8 mouse cellular contexts compared by ENCODE assay signal in genomic region chr7:45299752-45300151, GRCm38 (mm10). TPM values are rescaled to one million over a fixed set of nuclear protein-coding genes. Genes with fewer than 3 reads are reported as not detected.
DNase-seq lines count a peak whose midpoint lies in the region; ATAC-seq and TF ChIP-seq lines count a peak whose summit lies in the region.

No protein-coding gene starts in this region.

- ATAC-seq in Patski = no peak
- ATAC-seq in embryonic facial prominence, embryonic 15.5 days (ENCODE audit: insufficient number of reproducible peaks, low FRiP score, low TSS enrichment, low read depth) = peak; percentile 79
- ATAC-seq in heart, embryonic 14.5 days (ENCODE audit: insufficient number of reproducible peaks, insufficient read depth, low FRiP score, low read depth) = peak; percentile 82
- peak; percentile 84 for ATAC-seq in kidney, postnatal 0 days (replicated peaks; ENCODE audit: low FRiP score, low read depth)

- DNase-seq in 416B (ENCODE audit: low read depth) (peak; percentile 90), Patski (ENCODE audit: low read depth, low spot score) (no peak)
- peak; percentile 87 for DNase-seq in kidney, postnatal 0 days (ENCODE audit: low spot score)
- DNase-seq in liver, adult 2 months (ENCODE audit: extremely low read depth, low read depth, low spot score) = peak; percentile 66
- DNase-seq in naive thymus-derived CD4-positive, alpha-beta T cell, adult 2 months (ENCODE audit: low read depth) = peak; percentile 76
- peak; percentile 79 for DNase-seq in telencephalon, adult 2 months (ENCODE audit: low read depth, low spot score)

- CTCF ChIA-PET in Patski (lab: Charles Lee) = interaction anchor here (0.9 to 5.7 kb wide), 12 partner anchors 8 to 137 kb away, joined by 3 to 44 read pairs (median 6); partner anchors contain the start of genes Kcna7, Slc17a7 and Slc6a21

- peak; percentile 60 for TF ChIP-seq CTCF in Patski (IDR thresholded peaks at IDR 0.05)
- TF ChIP-seq CTCF in kidney, postnatal 0 days (IDR thresholded peaks at IDR 0.05; ENCODE audit: low read depth) = peak; percentile 89
- TF ChIP-seq CTCF in liver, adult 2 months (IDR thresholded peaks at IDR 0.05; ENCODE audit: low read depth, low read length) = peak; percentile 76

- POLR2A ChIA-PET in Patski (lab: Charles Lee) = no interaction called here

- peaks cover 18% of the 10 kb centered on the region for H3K27me3 ChIP-seq in Patski
- H3K27me3 ChIP-seq in embryonic facial prominence, embryonic 15.5 days = no peaks in the 10 kb centered on the region
- H3K27me3 ChIP-seq in heart, embryonic 14.5 days (ENCODE audit: control insufficient read depth, insufficient read depth, low read length) = no peaks in the 10 kb centered on the region
- no peaks in the 10 kb centered on the region for H3K27me3 ChIP-seq in kidney, postnatal 0 days (ENCODE audit: insufficient read depth, low read length)
- H3K27me3 ChIP-seq in liver, adult 2 months (ENCODE audit: control insufficient read depth, insufficient read depth, low read length) = no peaks in the 10 kb centered on the region

- WGBS in embryonic facial prominence, embryonic 15.5 days = 13% methylated on average over 5 of the region's 5 CpGs
- WGBS in heart, embryonic 14.5 days = 10% methylated on average over 5 of the region's 5 CpGs
- 12% methylated on average over 5 of the region's 5 CpGs for WGBS in kidney, postnatal 0 days
- WGBS in liver, adult 2 months = 16% methylated on average over 5 of the region's 5 CpGs

- in situ Hi-C loops in Patski (cut with MboI; ENCODE audit: low pct_unique_long_range_greater_than_20kb) = loop anchor here (10.0 kb wide), 1 partner anchor 105 kb away; the partner anchor contains the start of gene Kcna7

- H3K4me2 ChIP-seq in embryonic facial prominence, embryonic 15.5 days (replicated peaks) = no peak overlapping the region
- no peak overlapping the region for H3K4me2 ChIP-seq in heart, embryonic 14.5 days (ENCODE audit: low read length)
- no peak overlapping the region for H3K4me2 ChIP-seq in kidney, postnatal 0 days (ENCODE audit: low read length)

- no peak overlapping the region for H3K4me3 ChIP-seq in embryonic facial prominence, embryonic 15.5 days (replicated peaks)
- H3K4me3 ChIP-seq in heart, embryonic 14.5 days (ENCODE audit: control insufficient read depth in 1 of 2, insufficient read depth in 1 of 2, low read depth in 1 of 2, low read length in 2 of 2) = no peak overlapping the region
- H3K4me3 ChIP-seq in kidney, postnatal 0 days (replicated peaks; ENCODE audit: low read depth, low read length) = no peak overlapping the region
- no peak overlapping the region for H3K4me3 ChIP-seq in liver, adult 2 months (ENCODE audit: insufficient read depth, low read depth, low read length)

- H3K36me3 ChIP-seq in embryonic facial prominence, embryonic 15.5 days = peaks cover 15% of the 10 kb centered on the region
- peaks cover 22% of the 10 kb centered on the region for H3K36me3 ChIP-seq in heart, embryonic 14.5 days (ENCODE audit: control insufficient read depth, insufficient read depth, low read length)
- peaks cover 7% of the 10 kb centered on the region; the same call in 1 of the 2 replicates for H3K36me3 ChIP-seq in kidney, postnatal 0 days (ENCODE audit: insufficient read depth, low read length)
- H3K36me3 ChIP-seq in liver, adult 2 months (ENCODE audit: control insufficient read depth, insufficient read depth, low read length) = no peaks in the 10 kb centered on the region

- H3K9ac ChIP-seq in embryonic facial prominence, embryonic 15.5 days = no peak overlapping the region
- no peak overlapping the region for H3K9ac ChIP-seq in heart, embryonic 14.5 days (ENCODE audit: low read length)
- H3K9ac ChIP-seq in kidney, postnatal 0 days (ENCODE audit: low read depth, low read length) = 0 out of 2 replicates have a peak overlapping the region, but pooled peaks have one; percentile 13
- H3K9ac ChIP-seq in liver, adult 2 months (ENCODE audit: low read depth, low read length) = no peak overlapping the region

- no peaks in the 10 kb centered on the region for H3K9me3 ChIP-seq in embryonic facial prominence, embryonic 15.5 days (replicated peaks)
- no peaks in the 10 kb centered on the region for H3K9me3 ChIP-seq in heart, embryonic 14.5 days (ENCODE audit: control insufficient read depth, low read length)
- H3K9me3 ChIP-seq in kidney, postnatal 0 days (replicated peaks; ENCODE audit: low read length) = no peaks in the 10 kb centered on the region

- no peak for TF ChIP-seq POLR2A in liver, adult 2 months (IDR thresholded peaks at IDR 0.05; ENCODE audit: extremely low read depth, insufficient read depth, low read length)

- H3K4me1 ChIP-seq in embryonic facial prominence, embryonic 15.5 days = peaks cover 10% of the 10 kb centered on the region; the same call in 1 of the 2 replicates
- no peaks in the 10 kb centered on the region for H3K4me1 ChIP-seq in heart, embryonic 14.5 days (ENCODE audit: control insufficient read depth in 2 of 2, insufficient read depth in 2 of 2, low read length in 2 of 2)
- H3K4me1 ChIP-seq in kidney, postnatal 0 days (replicated peaks; ENCODE audit: insufficient read depth, low read length) = no peaks in the 10 kb centered on the region; the same call in 1 of the 2 replicates
- H3K4me1 ChIP-seq in liver, adult 2 months (ENCODE audit: control insufficient read depth, insufficient read depth, low read length) = peaks cover 1% of the 10 kb centered on the region; the same call in 1 of the 2 replicates

- no peaks in the 10 kb centered on the region for H3K79me2 ChIP-seq in liver, adult 2 months (ENCODE audit: control insufficient read depth, insufficient read depth, low read length)

- no peak overlapping the region for H3K27ac ChIP-seq in embryonic facial prominence, embryonic 15.5 days (replicated peaks)
- no peak overlapping the region for H3K27ac ChIP-seq in heart, embryonic 14.5 days (replicated peaks in 1 of 2; ENCODE audit: control insufficient read depth in 1 of 2, insufficient read depth in 1 of 2, low read depth in 2 of 2, low read length in 2 of 2)
- H3K27ac ChIP-seq in kidney, postnatal 0 days = no peak overlapping the region
- no peak overlapping the region for H3K27ac ChIP-seq in liver, adult 2 months (replicated peaks; ENCODE audit: insufficient read depth, low read depth, low read length)

RNA-seq across cellular contexts. Expression of gene Slc6a21, which starts 22.4 kb away (rescaled TPM):
- not detected for polyA plus RNA-seq in Patski (2021)
- polyA plus RNA-seq in embryonic facial prominence, embryonic 15.5 days (2015; fragmentation: Nextera tagmentation; extraction: Ambion mirVana) = not detected in 2 replicates
- not detected in 2 replicates for polyA plus RNA-seq in heart, embryonic 14.5 days (2014; fragmentation: Nextera tagmentation; extraction: Ambion mirVana)
- polyA plus RNA-seq in kidney, postnatal 0 days (2015; fragmentation: Nextera tagmentation; extraction: Ambion mirVana) = not detected in 2 replicates
- total RNA-seq in liver, adult 2 months (2014; rRNA removed) = not detected in 2 replicates
- polyA plus RNA-seq in liver, adult 2 months (2012; rRNA removed) = 0.12 and 0.18 TPM in 2 replicates

RNA-seq across cellular contexts. Expression of gene Trpm4, which starts 33.8 kb away (rescaled TPM):
- polyA plus RNA-seq in Patski (2021) = 15.0 TPM
- polyA plus RNA-seq in embryonic facial prominence, embryonic 15.5 days (2015; fragmentation: Nextera tagmentation; extraction: Ambion mirVana) = 21.9 and 23.9 TPM in 2 replicates
- 11.1 and 12.4 TPM in 2 replicates for polyA plus RNA-seq in heart, embryonic 14.5 days (2014; fragmentation: Nextera tagmentation; extraction: Ambion mirVana)
- polyA plus RNA-seq in kidney, postnatal 0 days (2015; fragmentation: Nextera tagmentation; extraction: Ambion mirVana) = 14.4 and 15.9 TPM in 2 replicates
- 1.2 TPM in 2 replicates for total RNA-seq in liver, adult 2 months (2014; rRNA removed)
- 1.2 and 1.5 TPM in 2 replicates for polyA plus RNA-seq in liver, adult 2 months (2012; rRNA removed)

RNA-seq across cellular contexts. Expression of gene Hrc, which starts 35.3 kb away (rescaled TPM):
- 0.06 TPM for polyA plus RNA-seq in Patski (2021)
- polyA plus RNA-seq in embryonic facial prominence, embryonic 15.5 days (2015; fragmentation: Nextera tagmentation; extraction: Ambion mirVana) = 8.7 and 10.6 TPM in 2 replicates
- 24.1 and 28.3 TPM in 2 replicates for polyA plus RNA-seq in heart, embryonic 14.5 days (2014; fragmentation: Nextera tagmentation; extraction: Ambion mirVana)
- 0.75 and 1.1 TPM in 2 replicates for polyA plus RNA-seq in kidney, postnatal 0 days (2015; fragmentation: Nextera tagmentation; extraction: Ambion mirVana)
- total RNA-seq in liver, adult 2 months (2014; rRNA removed) = 0.28 TPM in 1 of 2 replicates, not detected in the other
- not detected in 2 replicates for polyA plus RNA-seq in liver, adult 2 months (2012; rRNA removed)

RNA-seq across cellular contexts. Expression of gene Slc6a16, which starts 58.9 kb away (rescaled TPM):
- polyA plus RNA-seq in Patski (2021) = not detected
- 0.13 and 0.27 TPM in 2 replicates for polyA plus RNA-seq in embryonic facial prominence, embryonic 15.5 days (2015; fragmentation: Nextera tagmentation; extraction: Ambion mirVana)
- 0.38 TPM in 1 of 2 replicates, not detected in the other for polyA plus RNA-seq in heart, embryonic 14.5 days (2014; fragmentation: Nextera tagmentation; extraction: Ambion mirVana)
- polyA plus RNA-seq in kidney, postnatal 0 days (2015; fragmentation: Nextera tagmentation; extraction: Ambion mirVana) = 0.18 and 0.45 TPM in 2 replicates
- 0.20 and 0.37 TPM in 2 replicates for total RNA-seq in liver, adult 2 months (2014; rRNA removed)
- polyA plus RNA-seq in liver, adult 2 months (2012; rRNA removed) = 0.86 and 1.9 TPM in 2 replicates
